Mouse (Mus musculus): ENCODE data around the gene Pkd2l1.
"Not testable (repeated sequence)": the region's sequence is repeated elsewhere in the genome, so short reads cannot be mapped to it uniquely, and the experiment has no call there.

Pkd2l1 gene

GRCm38 (mm10) chr19:44157005-44157404 is 35.2 kb downstream of the Pkd2l1 start:
- no peak for DNase-seq (ENCODE audit: low read depth)

DNA sequence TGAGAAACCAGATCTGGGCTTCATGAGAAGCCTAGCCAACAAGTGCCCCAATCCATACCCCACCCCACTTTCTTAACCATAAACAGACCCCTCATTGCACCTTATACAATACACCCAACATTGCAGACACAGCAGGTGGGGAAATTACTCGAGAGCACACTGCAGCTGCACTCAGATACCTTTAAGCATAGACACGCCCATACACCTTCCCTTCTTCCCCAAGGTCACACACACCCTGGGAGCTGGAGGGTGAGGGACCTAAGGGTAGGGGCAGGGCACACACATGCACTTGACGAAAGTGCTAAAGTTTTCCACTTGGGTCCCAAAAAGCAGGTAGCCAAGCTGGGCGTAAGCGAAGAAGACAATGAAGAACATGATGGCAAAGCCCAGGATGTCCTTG is 38.5 kb downstream of the Pkd2l1 start:
- DNase-seq (ENCODE audit: low read depth): no peak

DNA sequence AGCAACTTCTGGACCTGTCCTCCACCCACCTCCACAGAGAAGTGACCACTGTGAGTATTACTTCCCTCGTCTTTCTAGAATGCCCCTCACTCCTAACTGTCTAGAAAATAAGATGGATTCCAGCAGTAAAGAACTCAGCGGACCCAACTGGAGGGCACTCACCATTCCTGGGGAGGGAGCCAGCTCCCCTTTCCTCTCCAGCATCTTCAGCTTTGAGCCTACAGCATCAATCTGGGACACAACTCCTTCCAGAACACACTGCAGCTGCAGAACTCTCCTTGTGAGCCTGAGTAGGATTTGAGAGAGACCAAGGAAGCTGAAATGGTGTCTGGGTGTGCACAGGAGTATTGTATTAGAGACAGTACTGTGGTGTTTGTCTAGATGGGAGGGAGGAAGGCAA is 43.3 kb downstream of the Pkd2l1 start:
- DNase-seq (ENCODE audit: low read depth): no peak

DNA sequence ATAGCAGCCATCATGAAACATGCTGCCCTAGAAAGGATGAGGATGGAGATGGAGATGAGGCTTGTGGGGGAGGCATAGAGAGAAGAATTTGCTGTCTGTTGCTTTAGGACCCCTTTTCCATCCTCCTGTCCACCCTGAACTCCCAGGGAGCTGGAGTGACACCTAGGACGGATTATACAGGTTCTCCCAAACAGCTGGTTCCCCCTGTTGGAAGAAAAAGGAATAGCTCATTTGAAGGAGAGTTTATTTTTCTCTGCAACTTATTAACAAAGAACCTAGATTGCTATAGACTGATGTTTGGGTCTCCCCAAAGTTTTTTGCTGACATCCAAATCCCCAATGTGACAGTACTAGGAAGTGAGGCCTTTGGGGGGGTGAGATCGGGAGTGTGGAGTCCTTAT is 43.9 kb downstream of the Pkd2l1 start:
- peak; percentile 39 for DNase-seq (ENCODE audit: low read depth)

DNA sequence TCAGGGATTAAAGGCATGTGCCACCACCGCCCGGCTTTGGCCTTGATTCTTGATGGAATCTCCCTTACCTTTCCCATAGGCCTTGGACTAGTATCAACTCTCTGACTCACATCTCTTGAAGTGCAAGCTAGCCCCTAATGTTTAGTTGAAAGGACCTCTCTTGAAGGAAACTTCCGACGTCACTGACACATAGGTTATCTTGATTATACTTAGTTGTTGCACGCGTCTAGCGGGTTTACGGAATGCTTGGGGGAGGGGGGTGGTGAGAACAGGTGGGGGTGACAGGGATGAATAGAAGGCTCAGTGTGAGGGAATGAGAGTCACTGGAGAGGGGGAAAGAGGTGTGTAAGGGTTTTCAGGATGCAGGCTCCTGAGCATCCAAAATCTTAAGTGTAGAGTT is 45.3 kb downstream of the Pkd2l1 start:
- no peak for DNase-seq (ENCODE audit: low read depth)

DNA sequence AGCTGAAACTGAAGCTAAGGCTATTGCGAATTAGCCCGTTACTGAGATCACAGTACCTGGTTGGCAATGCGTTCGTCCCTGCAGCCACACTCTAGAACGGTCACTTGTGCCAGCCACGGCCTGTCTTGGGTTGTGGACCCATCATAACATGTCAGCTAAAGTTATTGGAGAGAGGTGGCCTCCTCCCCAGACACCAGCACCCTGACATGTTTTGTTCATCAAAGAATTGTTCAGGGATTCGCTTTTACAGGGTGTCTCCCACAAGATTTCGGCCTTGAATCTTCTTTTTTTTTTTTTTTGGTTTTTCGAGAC is 45.7 kb downstream of the Pkd2l1 start:
- DNase-seq (ENCODE audit: low read depth): no peak

DNA sequence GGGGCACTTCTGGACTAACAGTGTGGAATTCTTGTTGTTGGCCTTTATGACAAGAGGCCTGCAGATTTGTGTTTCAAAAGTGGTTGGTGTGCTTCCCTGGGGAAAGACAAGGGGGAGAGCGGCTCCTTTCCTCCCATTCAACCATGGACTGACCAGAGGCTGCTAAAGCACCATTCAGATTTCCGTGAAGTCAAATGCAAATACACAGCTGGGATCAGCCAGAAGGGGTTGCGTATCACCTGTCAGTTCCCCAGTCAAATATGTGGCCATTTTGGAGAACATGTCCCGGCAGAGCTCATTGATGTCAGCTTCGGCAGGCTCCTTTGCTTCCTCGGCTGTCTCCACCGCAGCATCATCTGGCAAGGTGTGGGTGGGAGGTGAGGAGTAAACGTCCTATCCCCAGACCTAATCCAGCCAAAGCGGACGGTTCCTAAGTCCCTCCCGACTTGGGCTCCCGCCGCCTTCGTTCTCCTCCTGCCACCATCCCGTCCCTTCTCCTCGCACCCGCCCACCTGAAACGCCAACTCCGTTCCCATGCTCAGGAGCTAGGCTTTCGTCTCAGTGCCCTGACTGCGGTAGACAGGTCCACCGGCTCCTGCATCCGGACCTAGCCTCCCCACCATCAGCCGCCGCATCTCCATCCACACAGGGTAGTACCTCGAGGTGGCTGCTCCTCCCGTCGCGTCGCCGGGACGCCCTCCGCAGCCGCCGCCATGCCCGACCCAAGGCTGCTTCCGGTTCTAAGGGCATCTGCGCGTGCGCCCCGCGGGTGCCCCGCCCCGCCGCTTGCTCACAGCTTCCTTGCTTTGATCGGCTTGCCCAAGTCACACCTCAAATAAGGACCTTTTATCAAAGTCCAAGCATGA is 46.3 kb downstream of the Pkd2l1 start, which contains the start of gene Bloc1s2:
Gene Bloc1s2, minus strand, starts transcription at position 745 of the 866 bp plus-strand sequence.
- DNase-seq (ENCODE audit: low read depth): peak; percentile 86

GRCm38 (mm10) chr19:44144366-44144765 is 47.9 kb downstream of the Pkd2l1 start:
- DNase-seq (ENCODE audit: low read depth): peak; percentile 16

GRCm38 (mm10) chr19:44135960-44136485 is 56.2 kb downstream of the Pkd2l1 start:
- DNase-seq (ENCODE audit: low read depth): no peak

GRCm38 (mm10) chr19:44135072-44135959 is 56.9 kb downstream of the Pkd2l1 start, which contains the start of gene Cwf19l1:
Cwf19l1 (minus strand) TSS chr19:44135876.
- peak; percentile 93 for DNase-seq (ENCODE audit: low read depth)

- no peak for DNase-seq (ENCODE audit: low read depth)
Observed at GRCm38 (mm10) chr19:44132917-44133316, 59.3 kb downstream of the Pkd2l1 start.

DNA sequence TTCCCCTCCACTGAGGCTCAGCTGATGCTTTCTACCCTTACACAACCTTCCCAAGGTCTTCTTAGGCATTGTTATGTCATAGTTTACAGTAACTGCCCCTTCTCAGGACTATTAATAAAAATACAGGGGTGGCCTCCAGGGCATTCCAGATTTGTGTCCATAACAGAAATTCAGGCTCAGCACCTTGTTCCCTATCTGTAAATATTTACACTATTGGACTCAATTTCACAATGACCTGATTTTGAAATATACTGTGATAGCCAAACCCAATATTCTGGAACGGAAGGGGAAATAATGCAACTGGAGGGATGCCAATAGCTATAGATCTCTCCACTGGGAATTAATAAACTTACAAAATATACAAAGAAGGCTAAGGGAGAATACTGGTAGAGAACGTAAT is 63.7 kb downstream of the Pkd2l1 start:
- no peak for DNase-seq (ENCODE audit: low read depth)

GRCm38 (mm10) chr19:44127729-44128497 is 64.3 kb downstream of the Pkd2l1 start:
- DNase-seq (ENCODE audit: low read depth): no peak

DNA sequence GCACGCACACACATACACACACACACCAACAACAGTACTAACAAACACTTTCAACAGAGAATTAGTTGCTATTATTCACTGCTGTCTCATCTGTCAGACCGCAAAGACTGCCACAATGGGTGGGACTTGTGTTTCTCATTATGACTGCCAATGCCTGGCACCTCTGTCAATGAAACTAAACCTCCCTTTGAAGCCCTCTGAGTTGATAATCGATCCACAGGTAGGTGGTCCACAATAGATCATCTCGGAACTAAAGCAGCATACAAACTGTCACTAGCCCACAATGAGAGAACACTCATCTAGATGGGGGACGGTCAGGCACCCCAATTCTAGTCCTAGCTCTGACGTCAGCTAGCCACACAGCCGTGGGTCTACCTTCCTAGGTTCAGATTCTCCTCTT is 71.1 kb downstream of the Pkd2l1 start:
- no peak for DNase-seq (ENCODE audit: low read depth)

GRCm38 (mm10) chr19:44120686-44121085 is 71.6 kb downstream of the Pkd2l1 start:
- not testable (repeated sequence) for DNase-seq (ENCODE audit: low read depth)

DNA sequence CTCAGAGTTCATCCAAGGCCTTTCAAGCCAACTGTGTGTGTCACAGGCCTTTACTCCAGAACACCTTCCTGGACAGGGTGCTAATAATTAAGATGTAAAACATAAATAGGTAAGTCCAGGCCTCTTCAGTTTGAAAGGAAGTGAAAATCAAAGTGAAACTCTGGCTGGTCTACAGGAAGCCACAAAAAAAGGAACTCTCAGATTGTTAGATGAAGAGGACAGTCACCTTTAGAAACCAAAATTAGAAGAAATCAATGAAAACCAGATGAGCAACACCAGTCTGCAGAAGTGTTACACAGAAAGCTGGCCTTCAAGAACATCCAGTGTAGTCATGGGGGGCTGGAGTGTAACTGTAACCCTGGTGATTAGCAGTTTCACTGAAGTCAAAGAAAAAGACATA is 74.4 kb downstream of the Pkd2l1 start:
- DNase-seq (ENCODE audit: low read depth): no peak

GRCm38 (mm10) chr19:44111706-44112105 is 80.5 kb downstream of the Pkd2l1 start:
- peak; percentile 49 for DNase-seq (ENCODE audit: low read depth)

GRCm38 (mm10) chr19:44110356-44110755 is 81.9 kb downstream of the Pkd2l1 start:
- no peak for DNase-seq (ENCODE audit: low read depth)

- no peak for DNase-seq (ENCODE audit: low read depth)
Observed at GRCm38 (mm10) chr19:44108996-44109395, 83.2 kb downstream of the Pkd2l1 start.

GRCm38 (mm10) chr19:44107661-44108521 is 84.4 kb downstream of the Pkd2l1 start:
- no peak for DNase-seq (ENCODE audit: low read depth)
